Mouse (Mus musculus) kidney, adult 2 months (tissue): Measurements from ENCODE around the gene Itpripl2. TPM values are rescaled to one million over a fixed set of nuclear protein-coding genes. Genes with fewer than 3 reads are reported as not detected.
A peak's percentile ranks its signal among the peaks of the same experiment; 100 is the strongest.

Experiments used
- DNase-seq: peaks from one replicate; pipeline ENCODE4 v3.0.0; 2021
- H3K27ac ChIP-seq: fragments of 200-500 bp; 2 replicates; pipeline ENCODE4 v1.5.1; 2012; ENCODE audit warnings: low read depth, low read length, control low read depth, inconsistent platforms; ENCODE audit not compliant: insufficient read depth
- H3K27me3 ChIP-seq: fragments of 200-500 bp; replicated peaks from 2 replicates; pipeline ENCODE4 v1.6.1; 2012; ENCODE audit warnings: mild to moderate bottlenecking, moderate library complexity, low read length, inconsistent platforms; ENCODE audit not compliant: control insufficient read depth, insufficient read depth
- H3K36me3 ChIP-seq: fragments of 200-500 bp; 2 replicates; pipeline ENCODE4 v1.6.1; 2012; ENCODE audit warnings: mild to moderate bottlenecking, moderate library complexity, low read length, inconsistent platforms; ENCODE audit not compliant: control insufficient read depth, insufficient read depth
- H3K4me1 ChIP-seq: fragments of 200-500 bp; 2 replicates; pipeline ENCODE4 v1.6.1; 2011; ENCODE audit warnings: low read length; ENCODE audit not compliant: control insufficient read depth, insufficient read depth
- H3K4me3 ChIP-seq: fragments of 200-500 bp; 2 replicates; pipeline ENCODE4 v1.5.1; 2011; ENCODE audit warnings: mild to moderate bottlenecking, low read depth, low read length, control low read depth; ENCODE audit not compliant: insufficient read depth
- CTCF ChIP-seq: fragments of 200-500 bp; conservative IDR thresholded peaks from 2 replicates; pipeline ENCODE4 v1.5.1; 2011; ENCODE audit warnings: low read depth, mild to moderate bottlenecking, control low read depth, low read length, moderate library complexity, mixed read lengths; ENCODE audit not compliant: insufficient read depth, insufficient read length
- POLR2A ChIP-seq: fragments of 200-500 bp; IDR thresholded peaks from one replicate; pipeline ENCODE4 v1.6.1; 2011; ENCODE audit warnings: low read depth, low read length, control low read depth
- WGBS: fragments of 180-500 bp; shearing (Covaris S2); methylation state at CpG from one replicate; pipeline ENCODE4 v1.1.7; 2018; 5-methylcytosine and 5-hydroxymethylcytosine counted together
- polyA plus RNA-seq: library from polyadenylated mRNA; depleted of rRNA; stranded (reverse); fragments of >200 nt; gene quantifications from 2 replicates; pipeline ENCODE4 v1.2.3, GENCODE M21; 2012; rRNA removed

The Itpripl2 gene
- polyA plus RNA-seq, 1 experiment, result 6.9 TPM

DNA sequence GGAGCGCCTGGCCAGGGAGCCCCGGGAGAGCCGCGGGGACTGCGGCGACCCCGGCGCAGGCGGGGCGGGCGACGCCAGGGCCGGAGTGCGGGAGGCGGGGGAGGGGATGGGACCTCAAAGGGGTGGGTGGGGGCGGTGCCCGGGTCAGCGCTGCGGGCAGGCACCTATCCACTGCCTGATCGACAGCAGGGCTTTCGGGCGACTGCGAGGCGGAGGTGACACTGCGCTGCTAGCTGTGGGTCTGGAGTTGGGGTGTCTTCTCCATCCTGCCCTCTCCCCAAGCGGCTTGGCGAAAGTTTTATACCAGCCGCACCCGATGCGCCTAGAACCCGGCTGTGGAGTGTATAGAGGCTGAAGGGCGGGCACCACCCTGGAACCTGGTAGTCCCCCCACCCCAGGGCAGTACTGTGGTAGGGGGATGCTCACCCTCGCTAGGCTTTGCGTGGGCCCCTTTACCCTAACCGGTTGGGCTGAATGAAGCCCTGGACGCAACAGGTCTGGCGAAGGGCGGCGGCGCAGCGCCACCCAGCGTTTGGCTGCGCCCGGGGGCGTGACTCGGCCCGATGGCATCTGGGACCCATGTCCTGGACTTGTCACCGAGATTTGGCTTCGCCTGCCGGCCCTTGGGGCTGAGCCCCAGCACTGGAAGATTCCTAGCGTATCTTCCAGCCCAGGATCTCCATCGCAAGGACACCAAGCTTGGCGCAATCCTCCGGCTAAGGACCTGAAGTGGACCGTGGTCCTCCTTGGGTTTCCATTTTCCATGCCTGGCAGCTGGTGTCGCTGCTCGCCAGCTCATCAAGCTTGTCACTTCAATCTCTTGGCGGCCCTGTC lies 43.4 kb downstream of the Itpripl2 start, which contains the start of gene Syt17:
Gene Syt17 (minus strand): TSS at position 89 of the 834 bp plus-strand sequence.
- Histone ChIP-seq H3K27me3 (no peaks in the 10 kb centered on the region), H3K4me3 (peak within 1 kb of the TSS; percentile 53), H3K27ac (peak within 1 kb of the TSS; percentile 14), H3K36me3 (no peaks in the 10 kb centered on the region), H3K4me1 (no peaks in the 10 kb centered on the region)
- DNase-seq, result peak; percentile 70
- TF ChIP-seq CTCF, result peak; percentile 72
- no peak for TF ChIP-seq POLR2A
- under 1% methylated on average over 58 of the region's 58 CpGs for WGBS

DNA sequence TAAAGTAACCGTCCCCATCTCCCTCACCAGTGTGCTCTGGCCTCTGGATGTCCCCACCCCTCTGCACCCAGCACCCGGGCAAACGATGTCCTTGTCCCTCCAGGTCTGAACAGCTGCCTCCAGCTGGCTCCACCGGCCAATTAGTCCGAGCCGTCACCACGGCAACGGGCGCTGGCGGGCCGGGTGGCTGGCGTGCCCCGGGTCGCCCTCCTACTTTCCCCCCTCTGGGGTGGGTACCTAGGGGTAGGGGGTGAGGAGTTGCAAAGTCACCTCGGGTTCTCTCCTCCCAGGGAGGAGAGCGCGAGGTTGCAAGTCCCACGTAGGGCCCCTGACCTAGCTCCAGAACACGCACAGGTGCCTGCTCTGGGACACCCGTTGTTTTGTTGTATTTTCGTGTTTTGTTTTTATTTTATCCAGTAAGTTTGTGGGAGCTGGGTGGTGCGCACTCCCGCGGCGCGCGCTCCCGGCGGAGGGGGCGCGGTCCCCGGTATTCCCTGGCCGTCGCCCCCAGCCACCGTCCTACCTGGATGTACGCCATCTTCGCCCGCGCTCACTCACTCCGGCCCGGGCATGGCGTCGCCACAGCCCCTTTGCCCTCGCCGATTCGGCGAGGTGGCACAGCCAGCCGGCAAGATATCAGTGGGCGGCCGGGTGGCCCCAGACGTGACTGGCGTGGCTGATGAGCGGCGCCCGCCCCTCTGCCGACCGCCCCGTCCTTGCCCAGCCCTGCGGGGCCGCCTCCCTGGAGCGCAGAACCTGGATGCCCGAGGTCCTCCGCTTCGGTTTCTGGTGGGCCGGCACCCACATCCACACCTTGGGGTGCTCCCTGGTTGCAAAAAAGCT lies 44.3 kb downstream of the Itpripl2 start:
- DNase-seq, result peak; percentile 67
- TF ChIP-seq POLR2A (no peak), CTCF (no peak)
- under 1% methylated on average over 65 of the region's 65 CpGs for WGBS
- Histone ChIP-seq H3K27ac (peak overlapping the region; percentile 14), H3K36me3 (no peaks in the 10 kb centered on the region), H3K27me3 (no peaks in the 10 kb centered on the region), H3K4me3 (peak overlapping the region; percentile 53), H3K4me1 (no peaks in the 10 kb centered on the region)

DNA sequence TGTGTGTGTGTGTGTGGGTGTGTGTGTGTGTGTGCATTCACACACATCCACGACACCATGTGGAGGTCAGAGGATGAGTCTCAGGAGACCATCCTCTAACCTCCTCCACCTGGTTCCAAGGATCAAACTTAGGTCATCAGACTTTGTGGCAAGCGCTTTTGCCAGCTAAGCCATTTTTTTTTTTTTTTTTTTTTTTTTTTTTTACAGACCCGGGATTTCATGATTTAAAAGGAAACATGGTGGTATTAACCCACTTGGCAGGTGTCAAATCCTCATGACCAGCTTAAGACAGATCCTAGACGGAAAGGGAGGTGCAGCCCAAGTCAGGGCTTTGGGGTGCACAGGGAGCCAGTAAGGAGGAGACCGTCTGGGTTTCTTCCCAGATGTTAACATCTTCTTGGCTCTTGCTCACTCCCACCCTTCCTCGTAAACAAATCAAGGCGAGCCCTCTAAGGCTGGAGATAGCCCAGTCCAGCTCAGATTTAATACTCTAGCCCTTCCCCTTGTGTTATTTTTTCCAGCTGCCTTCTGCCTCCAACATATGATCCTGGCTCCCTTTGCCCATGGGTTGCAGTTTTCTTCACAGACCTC lies 47.8 kb downstream of the Itpripl2 start:
- WGBS, result 45% methylated on average over 7 of the region's 7 CpGs
- no peak overlapping the region for H3K4me3 ChIP-seq
- no peaks in the 10 kb centered on the region for H3K36me3 ChIP-seq
- H3K27me3 ChIP-seq, result no peaks in the 10 kb centered on the region
- TF ChIP-seq POLR2A (no peak), CTCF (no peak)
- no peak overlapping the region for H3K27ac ChIP-seq
- no peak for DNase-seq
- no peaks in the 10 kb centered on the region for H3K4me1 ChIP-seq

DNA sequence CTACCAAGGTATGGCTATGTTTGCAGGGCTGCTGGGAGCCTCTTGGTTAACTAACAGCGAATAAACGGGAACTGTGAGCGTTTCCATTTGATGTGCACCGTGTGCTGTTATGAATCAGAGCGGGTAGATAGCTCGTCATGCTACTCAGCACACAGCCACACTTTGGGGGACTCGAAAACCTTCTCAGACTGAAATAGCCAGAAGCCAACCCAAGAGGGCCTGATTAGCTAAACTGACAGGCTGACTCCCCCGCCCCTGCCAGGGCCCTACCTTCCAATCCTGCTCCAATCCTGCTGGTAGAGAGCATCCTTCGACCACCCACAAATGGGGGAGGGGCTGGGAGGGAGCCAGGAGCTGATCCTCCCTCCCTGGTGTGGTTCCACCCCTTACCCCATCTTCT lies 48.4 kb downstream of the Itpripl2 start:
- H3K27me3 ChIP-seq, result no peaks in the 10 kb centered on the region
- 9% methylated on average over 9 of the region's 9 CpGs for WGBS
- DNase-seq, result no peak
- H3K4me1 ChIP-seq, result no peaks in the 10 kb centered on the region
- H3K4me3 ChIP-seq, result no peak overlapping the region
- no peaks in the 10 kb centered on the region for H3K36me3 ChIP-seq
- TF ChIP-seq CTCF (no peak), POLR2A (no peak)
- no peak overlapping the region for H3K27ac ChIP-seq

DNA sequence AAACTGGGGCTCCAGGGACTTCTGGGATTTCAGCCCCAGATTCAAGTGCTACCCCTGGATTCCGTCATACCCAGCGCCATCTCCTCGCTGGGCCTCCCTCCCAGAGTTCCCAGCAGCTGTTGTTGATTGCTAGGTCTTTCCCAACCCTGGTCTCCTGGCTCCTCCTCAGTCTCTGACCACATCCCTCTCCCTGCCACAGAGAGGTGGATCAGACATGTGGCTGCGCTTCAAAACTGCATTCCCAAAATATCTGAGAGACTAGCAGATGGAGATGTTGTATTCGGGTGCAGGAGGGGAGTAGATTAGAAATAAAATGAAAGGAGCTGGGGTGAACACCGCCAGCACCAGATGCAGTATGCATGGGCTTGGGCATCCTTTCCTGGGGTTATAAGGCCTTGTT lies 50.2 kb downstream of the Itpripl2 start:
- Histone ChIP-seq H3K36me3 (no peaks in the 10 kb centered on the region), H3K27ac (no peak overlapping the region), H3K4me1 (no peaks in the 10 kb centered on the region), H3K4me3 (no peak overlapping the region), H3K27me3 (no peaks in the 10 kb centered on the region)
- 87% methylated on average over 6 of the region's 6 CpGs for WGBS
- DNase-seq, result no peak
- TF ChIP-seq POLR2A (no peak), CTCF (no peak)

DNA sequence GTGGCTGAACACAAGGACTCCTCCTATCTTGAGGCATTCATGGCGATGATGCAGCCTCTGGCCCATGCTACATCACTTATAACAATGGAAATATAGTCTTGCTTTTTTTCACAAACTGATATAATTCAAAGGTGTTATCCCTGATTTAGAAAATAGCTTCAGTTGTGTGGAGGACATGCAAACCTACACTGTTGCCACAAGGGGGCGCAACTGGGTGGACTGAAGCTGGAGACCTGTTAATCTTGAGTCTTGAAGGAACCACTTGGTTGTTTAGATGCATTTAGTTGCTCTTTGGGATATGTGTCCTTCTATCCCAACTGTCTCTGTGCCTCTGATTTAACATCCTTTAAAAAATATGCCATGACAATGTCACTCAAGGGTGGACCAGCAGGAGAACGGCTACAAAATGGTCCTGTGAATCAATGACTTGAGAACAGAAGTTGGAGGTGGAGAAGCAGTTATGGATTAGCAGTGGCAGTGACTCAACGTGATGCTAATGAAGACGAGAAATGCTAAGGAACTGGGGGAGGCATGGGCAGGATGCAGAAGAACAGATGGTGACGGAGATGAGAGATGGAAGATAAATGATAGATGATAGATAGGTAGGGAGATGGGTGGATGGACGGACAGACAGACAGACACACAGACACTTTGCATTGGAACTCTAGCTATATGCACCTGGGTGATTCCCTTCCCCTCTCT lies 54.5 kb downstream of the Itpripl2 start:
- H3K4me1 ChIP-seq, result no peaks in the 10 kb centered on the region
- H3K27me3 ChIP-seq, result no peaks in the 10 kb centered on the region
- no peaks in the 10 kb centered on the region for H3K36me3 ChIP-seq
- 60% methylated on average over 7 of the region's 7 CpGs for WGBS
- H3K27ac ChIP-seq, result no peak overlapping the region
- H3K4me3 ChIP-seq, result no peak overlapping the region
- TF ChIP-seq POLR2A (no peak), CTCF (peak; percentile 65)
- peak; percentile 22 for DNase-seq

Other genes starting within 250 kb of the Itpripl2 start
- gene Smg1, start 248.3 kb downstream of the Itpripl2 start, polyA plus RNA-seq, result 15.5 and 17.8 TPM in 2 replicates
- gene Syt17, start 43.8 kb downstream of the Itpripl2 start, polyA plus RNA-seq, result 10.6 and 11.9 TPM in 2 replicates
- gene Coq7, start 41.4 kb upstream of the Itpripl2 start, polyA plus RNA-seq, result 75.9 and 82.6 TPM in 2 replicates
- 0.77 and 0.83 TPM in 2 replicates for gene Tmc7, start 92.8 kb upstream of the Itpripl2 start, polyA plus RNA-seq
- 0.83 and 1.1 TPM in 2 replicates for gene Tmc5, start 105.3 kb upstream of the Itpripl2 start, polyA plus RNA-seq
- gene Gde1, start 213.8 kb upstream of the Itpripl2 start, polyA plus RNA-seq, result 172 and 193 TPM in 2 replicates
- gene Ccp110, start 220.6 kb upstream of the Itpripl2 start, polyA plus RNA-seq, result 2.5 and 2.9 TPM in 2 replicates
- gene Vps35l, start 248.3 kb upstream of the Itpripl2 start, polyA plus RNA-seq, result 52.4 and 58.3 TPM in 2 replicates